Mouse (Mus musculus): ENCODE data around the gene 1700025G04Rik.
A peak's percentile ranks its signal among the peaks of the same experiment; 100 is the strongest.

The 1700025G04Rik gene

GRCm38 (mm10) chr1:152090018-152090553 lies at the start of gene 1700025G04Rik:
1700025G04Rik (minus strand) TSS chr1:152090125.
- peak; percentile 80 for DNase-seq (ENCODE audit: low spot score)

DNA sequence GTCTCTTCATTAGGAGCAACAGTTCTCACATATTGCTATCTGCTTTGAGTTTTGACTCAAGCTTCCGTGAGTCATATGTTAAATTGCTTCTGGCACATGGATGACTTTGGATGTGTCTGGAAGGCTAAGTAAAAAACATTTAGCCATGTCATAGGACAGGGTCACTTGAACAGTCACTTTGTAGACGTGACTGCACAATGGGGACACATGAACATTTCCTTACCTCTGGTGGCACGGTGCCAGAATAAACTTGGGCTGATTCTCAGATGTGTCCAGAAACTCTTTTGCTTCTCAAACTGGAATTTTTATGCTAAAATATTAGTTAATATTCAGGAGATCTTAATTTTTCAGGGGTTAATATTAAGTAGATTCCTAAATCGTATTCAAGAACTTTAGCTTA lies 49.6 kb upstream of the 1700025G04Rik start:
- DNase-seq (ENCODE audit: low spot score): no peak

GRCm38 (mm10) chr1:152130029-152130727 lies 40.3 kb upstream of the 1700025G04Rik start:
- no peak for DNase-seq (ENCODE audit: low spot score)

DNA sequence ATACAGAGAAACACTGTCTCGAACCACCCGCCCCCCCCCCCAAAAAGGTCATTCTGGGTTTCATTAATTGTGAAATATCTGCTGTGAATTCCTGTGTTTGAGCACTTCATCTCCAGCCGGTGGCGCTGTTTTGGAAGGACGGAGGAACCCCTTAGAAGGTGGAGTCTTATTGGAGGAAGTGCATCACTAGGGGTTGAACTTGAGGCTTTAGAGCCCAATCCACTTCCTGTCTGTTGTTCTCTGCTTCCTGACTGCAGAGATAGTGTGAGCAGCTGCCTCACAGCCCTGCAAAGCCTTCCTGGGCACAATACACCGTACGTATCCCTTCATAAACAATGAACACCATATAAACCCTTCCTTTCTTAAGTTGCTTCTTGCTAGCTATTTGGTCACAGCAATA lies 35.5 kb upstream of the 1700025G04Rik start:
- no peak for DNase-seq (ENCODE audit: low spot score)

DNA sequence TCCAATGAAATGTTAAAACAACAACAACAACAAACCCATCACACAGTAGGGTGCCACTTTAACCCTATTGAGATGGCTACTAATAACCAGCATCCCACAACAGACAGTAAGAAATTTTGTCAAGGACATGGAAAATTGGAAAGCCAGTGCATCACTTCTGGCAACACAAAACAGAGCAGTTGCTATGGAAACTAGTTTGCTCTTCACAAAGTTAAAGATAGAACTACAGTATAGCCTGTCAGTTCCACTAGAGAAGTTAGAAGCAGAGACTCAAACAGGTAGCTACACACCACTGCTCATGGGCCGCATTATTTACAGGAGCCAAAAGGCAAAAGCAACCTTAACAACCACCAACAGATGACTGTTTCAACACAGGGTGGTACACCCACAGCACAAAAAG lies 20.2 kb upstream of the 1700025G04Rik start:
- DNase-seq (ENCODE audit: low spot score): no peak

DNA sequence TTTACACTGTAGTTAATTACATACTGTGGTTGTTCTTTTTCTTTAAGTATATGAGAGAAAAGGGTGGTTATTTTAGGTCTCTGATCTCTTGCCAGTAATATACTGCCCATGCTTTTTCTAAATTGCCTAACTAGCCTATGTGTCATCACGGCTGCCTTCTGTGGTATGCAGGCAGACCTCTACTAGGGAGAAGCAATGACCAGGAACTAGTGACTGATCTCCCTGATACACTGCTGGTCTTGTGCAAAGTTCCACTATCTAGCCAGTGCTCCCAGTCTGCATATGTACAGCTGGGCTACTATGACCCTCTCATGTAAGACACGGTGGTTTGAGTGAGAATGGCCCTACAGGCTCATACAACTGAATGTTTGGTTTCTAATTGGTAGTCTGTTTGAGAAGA lies 16.2 kb upstream of the 1700025G04Rik start:
- no peak for DNase-seq (ENCODE audit: low spot score)

DNA sequence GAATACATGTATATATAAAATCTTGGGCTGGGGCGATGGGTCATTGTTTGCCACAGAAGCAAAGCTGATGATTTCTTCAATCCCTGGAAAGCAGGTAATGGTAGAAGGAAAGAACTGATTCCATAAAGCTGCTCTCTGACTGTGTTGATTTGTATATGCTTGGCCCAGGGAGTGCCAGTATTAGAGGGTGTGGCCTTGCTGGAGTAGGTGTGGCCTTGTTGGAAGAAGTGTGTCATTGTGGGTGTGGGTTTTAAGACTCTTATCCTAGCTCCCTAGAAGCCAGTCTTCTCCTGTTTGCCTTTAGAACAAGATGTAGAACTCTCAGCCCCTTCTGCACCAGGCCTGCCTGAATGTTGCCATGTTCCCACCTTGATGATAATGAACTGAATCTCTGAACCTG lies 15.3 kb upstream of the 1700025G04Rik start:
- no peak for DNase-seq (ENCODE audit: low spot score)

DNA sequence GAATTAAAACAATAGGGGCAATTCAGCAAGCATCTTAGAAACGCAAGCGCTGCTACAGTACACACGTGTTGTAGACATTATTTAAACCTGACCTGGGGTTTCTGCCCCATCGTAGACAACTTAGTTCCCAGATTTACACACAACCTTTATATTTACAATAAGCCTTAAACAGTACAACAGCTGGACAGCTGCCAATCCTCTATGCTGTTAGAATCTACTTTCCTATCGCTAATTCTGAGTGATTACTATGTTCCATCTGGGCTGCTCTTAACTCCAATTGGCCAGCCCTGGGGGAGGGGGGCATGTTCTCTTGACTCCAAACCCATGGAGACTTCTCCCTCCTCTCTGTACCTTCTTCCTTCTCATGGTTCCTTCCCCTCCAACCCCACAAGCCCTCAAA lies 11.8 kb upstream of the 1700025G04Rik start:
- DNase-seq (ENCODE audit: low spot score): no peak

DNA sequence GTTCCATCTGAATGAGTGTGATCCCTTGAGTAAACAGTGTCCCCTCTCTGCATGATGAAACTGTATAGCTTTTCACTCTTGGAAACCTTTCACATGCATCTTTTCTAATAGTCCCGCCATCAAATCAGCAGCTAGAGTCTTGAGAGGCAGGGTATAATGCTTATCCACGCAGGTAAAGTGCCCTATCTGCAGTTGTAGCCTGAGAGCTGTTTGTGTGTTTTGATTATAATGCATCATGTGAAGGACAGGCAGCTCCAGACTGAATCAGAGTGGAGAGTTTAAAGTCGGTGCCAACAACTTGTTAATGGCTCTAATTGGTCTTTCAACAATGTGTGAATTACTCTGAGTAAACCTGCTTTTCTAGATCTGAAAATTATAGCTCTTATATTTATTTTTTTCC lies 6.1 kb upstream of the 1700025G04Rik start:
- DNase-seq (ENCODE audit: low spot score): no peak

- DNase-seq (ENCODE audit: low spot score): peak; percentile 23
Observed at GRCm38 (mm10) chr1:152090564-152091545, 930 bp upstream of the 1700025G04Rik start.

- DNase-seq (ENCODE audit: low spot score): peak; percentile 23
Observed at GRCm38 (mm10) chr1:152089526-152089925, 399 bp downstream of the 1700025G04Rik start.

- DNase-seq (ENCODE audit: low spot score): peak; percentile 25
Observed at GRCm38 (mm10) chr1:152088791-152089401, 1.0 kb downstream of the 1700025G04Rik start.

DNA sequence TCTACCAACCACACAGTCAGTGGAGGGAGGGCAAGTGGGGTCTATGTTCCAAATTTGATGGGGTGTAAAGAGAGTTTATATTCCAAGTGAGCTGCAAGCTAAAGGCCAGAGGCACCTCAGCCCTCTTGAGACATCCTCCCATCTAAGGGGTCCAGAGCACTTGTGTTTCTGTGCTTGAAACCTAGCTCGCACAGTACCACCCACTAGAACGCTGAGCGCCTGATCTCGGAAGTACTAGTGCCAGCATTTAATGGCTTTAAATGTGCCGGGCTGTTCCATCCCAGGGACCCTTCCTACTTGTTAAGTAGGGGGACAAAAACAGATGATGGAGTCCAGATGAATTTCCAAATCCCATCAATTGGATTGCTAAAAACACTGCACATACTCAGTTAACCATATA lies 1.9 kb downstream of the 1700025G04Rik start:
- DNase-seq (ENCODE audit: low spot score): no peak

- DNase-seq (ENCODE audit: low spot score): no peak
Observed at GRCm38 (mm10) chr1:152086951-152087350, 3.0 kb downstream of the 1700025G04Rik start.

GRCm38 (mm10) chr1:152085561-152085960 lies 4.4 kb downstream of the 1700025G04Rik start:
- no peak for DNase-seq (ENCODE audit: low spot score)

- peak; percentile 17 for DNase-seq (ENCODE audit: low spot score)
Observed at GRCm38 (mm10) chr1:152084638-152085345, 5.1 kb downstream of the 1700025G04Rik start.

- DNase-seq (ENCODE audit: low spot score): no peak
Observed at GRCm38 (mm10) chr1:152081954-152082711, 7.8 kb downstream of the 1700025G04Rik start.

- DNase-seq (ENCODE audit: low spot score): no peak
Observed at GRCm38 (mm10) chr1:152081121-152081520, 8.8 kb downstream of the 1700025G04Rik start.

GRCm38 (mm10) chr1:152080244-152080643 lies 9.7 kb downstream of the 1700025G04Rik start:
- no peak for DNase-seq (ENCODE audit: low spot score)

DNA sequence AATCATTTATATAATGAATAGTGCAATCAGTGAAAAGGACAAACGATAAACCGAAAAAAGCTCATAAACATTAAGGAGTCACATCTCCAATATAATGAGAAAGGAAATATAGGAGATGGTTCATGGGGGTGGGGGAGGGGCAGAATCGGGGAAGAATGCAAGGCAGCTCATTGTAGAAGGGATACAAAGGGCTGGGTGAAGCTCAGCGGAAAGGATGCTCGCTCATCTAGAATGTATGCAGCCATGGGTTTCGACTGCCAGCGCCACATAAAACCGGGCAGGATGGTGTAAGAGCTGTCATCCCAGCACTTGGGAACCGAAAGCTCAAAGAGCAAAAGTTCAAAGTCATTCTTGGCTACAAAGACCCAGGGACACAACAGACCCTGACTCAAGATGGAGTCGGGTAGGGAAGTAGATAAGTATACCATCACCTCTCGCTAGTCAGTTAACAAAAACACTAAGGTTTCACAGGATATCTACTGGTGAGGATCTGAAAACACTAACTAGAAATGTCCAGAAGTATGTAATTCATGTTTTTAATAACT lies 12.7 kb downstream of the 1700025G04Rik start:
- DNase-seq (ENCODE audit: low spot score): no peak

Data from urinary bladder, postnatal 25 days (tissue).